Mouse (Mus musculus): Measurements from ENCODE around the gene Cdh13. TPM values are rescaled to one million over a fixed set of nuclear protein-coding genes. Genes with fewer than 3 reads are reported as not detected.
"Not testable (repeated sequence)": the region's sequence is repeated elsewhere in the genome, so short reads cannot be mapped to it uniquely, and the experiment has no call there.

Cdh13 gene
- polyA plus RNA-seq, 1 experiment from 2014 or later, result 198 TPM

- H3K4me1 ChIP-seq (ENCODE audit: control insufficient read depth, insufficient read depth, low read length), result no peaks in the 10 kb centered on the region
- H3K27ac ChIP-seq (ENCODE audit: low read depth, low read length), result no peak overlapping the region
- no peaks in the 10 kb centered on the region for H3K9me3 ChIP-seq (ENCODE audit: control insufficient read depth, low read length)
- H3K27me3 ChIP-seq (ENCODE audit: control insufficient read depth, insufficient read depth, low read length), result no peaks in the 10 kb centered on the region
- H3K9ac ChIP-seq (replicated peaks; ENCODE audit: low read depth, low read length), result no peak overlapping the region
- ATAC-seq (ENCODE audit: low read depth), result no peak
- 88% methylated on average over 10 of the region's 10 CpGs for whole genome bisulfite sequencing
- no peak overlapping the region for H3K4me2 ChIP-seq (ENCODE audit: low read depth, low read length)
- peaks cover 3% of the 10 kb centered on the region; the same call in 1 of the 2 replicates for H3K36me3 ChIP-seq (ENCODE audit: control insufficient read depth, insufficient read depth, low read length)
- no peak overlapping the region for H3K4me3 ChIP-seq (ENCODE audit: low read depth, low read length)
Observed at GRCm38 (mm10) chr8:119352977-119353658, 1069.6 kb downstream of the Cdh13 start.

GRCm38 (mm10) chr8:119353659-119354023, 1070.1 kb downstream of the Cdh13 start:
- no peaks in the 10 kb centered on the region for H3K9me3 ChIP-seq (ENCODE audit: control insufficient read depth, low read length)
- H3K4me2 ChIP-seq (ENCODE audit: low read depth, low read length), result no peak overlapping the region
- H3K9ac ChIP-seq (replicated peaks; ENCODE audit: low read depth, low read length), result no peak overlapping the region
- H3K27me3 ChIP-seq (ENCODE audit: control insufficient read depth, insufficient read depth, low read length), result no peaks in the 10 kb centered on the region
- H3K4me1 ChIP-seq (ENCODE audit: control insufficient read depth, insufficient read depth, low read length), result no peaks in the 10 kb centered on the region
- ATAC-seq (ENCODE audit: low read depth), result no peak
- no peak overlapping the region for H3K27ac ChIP-seq (ENCODE audit: low read depth, low read length)
- 92% methylated on average over 6 of the region's 6 CpGs for WGBS
- H3K36me3 ChIP-seq (ENCODE audit: control insufficient read depth, insufficient read depth, low read length), result no peaks in the 10 kb centered on the region
- no peak overlapping the region for H3K4me3 ChIP-seq (ENCODE audit: low read depth, low read length)

GRCm38 (mm10) chr8:119356631-119357030, 1073.1 kb downstream of the Cdh13 start:
- WGBS, result 66% methylated on average over 5 of the region's 5 CpGs
- H3K36me3 ChIP-seq (ENCODE audit: control insufficient read depth, insufficient read depth, low read length); H3K4me3 ChIP-seq (ENCODE audit: low read depth, low read length); H3K4me1 ChIP-seq (ENCODE audit: control insufficient read depth, insufficient read depth, low read length); H3K9ac ChIP-seq (replicated peaks; ENCODE audit: low read depth, low read length); H3K9me3 ChIP-seq (ENCODE audit: control insufficient read depth, low read length); ATAC-seq (ENCODE audit: low read depth); H3K27me3 ChIP-seq (ENCODE audit: control insufficient read depth, insufficient read depth, low read length); H3K27ac ChIP-seq (ENCODE audit: low read depth, low read length); H3K4me2 ChIP-seq (ENCODE audit: low read depth, low read length): not testable (repeated sequence)

GRCm38 (mm10) chr8:119358175-119358574, 1074.6 kb downstream of the Cdh13 start:
- Histone ChIP-seq H3K9ac (replicated peaks; ENCODE audit: low read depth, low read length) (no peak overlapping the region), H3K27ac (ENCODE audit: low read depth, low read length) (no peak overlapping the region), H3K27me3 (ENCODE audit: control insufficient read depth, insufficient read depth, low read length) (no peaks in the 10 kb centered on the region), H3K4me1 (ENCODE audit: control insufficient read depth, insufficient read depth, low read length) (no peaks in the 10 kb centered on the region), H3K36me3 (ENCODE audit: control insufficient read depth, insufficient read depth, low read length) (no peaks in the 10 kb centered on the region), H3K4me2 (ENCODE audit: low read depth, low read length) (no peak overlapping the region), H3K4me3 (ENCODE audit: low read depth, low read length) (no peak overlapping the region), H3K9me3 (ENCODE audit: control insufficient read depth, low read length) (no peaks in the 10 kb centered on the region)
- 84% methylated on average over 7 of the region's 7 CpGs for WGBS
- no peak for ATAC-seq (ENCODE audit: low read depth)

- no peak overlapping the region for H3K4me3 ChIP-seq (ENCODE audit: low read depth, low read length)
- H3K9ac ChIP-seq (replicated peaks; ENCODE audit: low read depth, low read length), result no peak overlapping the region
- H3K27ac ChIP-seq (ENCODE audit: low read depth, low read length), result no peak overlapping the region
- no peaks in the 10 kb centered on the region for H3K36me3 ChIP-seq (ENCODE audit: control insufficient read depth, insufficient read depth, low read length)
- H3K4me2 ChIP-seq (ENCODE audit: low read depth, low read length), result no peak overlapping the region
- H3K4me1 ChIP-seq (ENCODE audit: control insufficient read depth, insufficient read depth, low read length), result no peaks in the 10 kb centered on the region
- WGBS, result 44% methylated on average over 14 of the region's 14 CpGs
- no peaks in the 10 kb centered on the region for H3K27me3 ChIP-seq (ENCODE audit: control insufficient read depth, insufficient read depth, low read length)
- no peak for ATAC-seq (ENCODE audit: low read depth)
- H3K9me3 ChIP-seq (ENCODE audit: control insufficient read depth, low read length), result no peaks in the 10 kb centered on the region
Observed at GRCm38 (mm10) chr8:119358836-119359235, 1075.3 kb downstream of the Cdh13 start.

- ATAC-seq (ENCODE audit: low read depth), result no peak
- Histone ChIP-seq H3K4me1 (ENCODE audit: control insufficient read depth, insufficient read depth, low read length) (no peaks in the 10 kb centered on the region), H3K27ac (ENCODE audit: low read depth, low read length) (no peak overlapping the region), H3K9ac (replicated peaks; ENCODE audit: low read depth, low read length) (no peak overlapping the region), H3K36me3 (ENCODE audit: control insufficient read depth, insufficient read depth, low read length) (no peaks in the 10 kb centered on the region), H3K4me2 (ENCODE audit: low read depth, low read length) (no peak overlapping the region), H3K4me3 (ENCODE audit: low read depth, low read length) (no peak overlapping the region), H3K27me3 (ENCODE audit: control insufficient read depth, insufficient read depth, low read length) (no peaks in the 10 kb centered on the region), H3K9me3 (ENCODE audit: control insufficient read depth, low read length) (no peaks in the 10 kb centered on the region)
- WGBS, result 75% methylated on average over 8 of the region's 8 CpGs
Observed at GRCm38 (mm10) chr8:119360686-119361295, 1077.3 kb downstream of the Cdh13 start.

All from neural tube, embryonic 14.5 days (tissue).